Mouse (Mus musculus): ENCODE measurements around the gene Fars2.

Fars2 gene

GRCm38 (mm10) chr13:36735901-36736618 lies 618.8 kb downstream of the Fars2 start:
- DNase-seq = no peak

DNA sequence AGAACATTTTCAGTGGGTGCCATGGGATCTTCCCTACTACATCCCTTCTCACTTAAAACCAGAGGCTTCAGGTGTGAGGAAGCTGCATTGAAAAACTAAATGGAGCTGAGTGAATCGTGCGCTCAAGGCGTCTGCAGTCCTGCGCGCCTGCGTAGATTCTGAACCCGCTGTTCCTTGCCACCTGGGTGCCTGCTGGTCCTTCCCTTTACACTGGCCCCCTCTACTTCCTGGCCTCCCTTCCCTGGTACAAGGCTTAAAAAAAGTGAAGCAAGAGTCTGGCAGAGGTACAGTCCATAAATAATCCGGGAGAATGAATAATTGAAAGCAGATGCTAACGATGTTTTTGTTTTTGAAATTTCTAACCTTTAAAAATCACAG lies 619.4 kb downstream of the Fars2 start:
- no peak for DNase-seq

- DNase-seq = no peak
Observed at GRCm38 (mm10) chr13:36750056-36750455, 632.8 kb downstream of the Fars2 start.

- DNase-seq = no peak
Observed at GRCm38 (mm10) chr13:36751861-36752260, 634.6 kb downstream of the Fars2 start.

- no peak for DNase-seq
Observed at GRCm38 (mm10) chr13:36766801-36767200, 649.6 kb downstream of the Fars2 start.

All from kidney, postnatal 36 days (tissue).